In genomic region chr1:34842389-34842861, GRCm38 (mm10) we compare ENCODE assay signal across 8 mouse cellular contexts. TPM values are rescaled to one million over a fixed set of nuclear protein-coding genes. Genes with fewer than 3 reads are reported as not detected.
DNase-seq lines count a peak whose midpoint lies in the region; ATAC-seq and TF ChIP-seq lines count a peak whose summit lies in the region.

No protein-coding gene starts in this region.

- H3K4me1 ChIP-seq in lung, adult 2 months (ENCODE audit: control insufficient read depth, insufficient read depth, low read length) = peaks cover 26% of the 10 kb centered on the region
- H3K4me1 ChIP-seq in hindbrain, embryonic 15.5 days (replicated peaks) = peaks cover 42% of the 10 kb centered on the region
- peaks cover 30% of the 10 kb centered on the region for H3K4me1 ChIP-seq in liver, embryonic 16.5 days (ENCODE audit: control insufficient read depth, low read depth, low read length)
- H3K4me1 ChIP-seq in neural tube, embryonic 14.5 days (ENCODE audit: control insufficient read depth, insufficient read depth, low read length) = peaks cover 23% of the 10 kb centered on the region

- no peak for TF ChIP-seq CTCF in lung, adult 2 months (IDR thresholded peaks at IDR 0.05; ENCODE audit: insufficient read depth, low read length)

- no peaks in the 10 kb centered on the region for H3K9me3 ChIP-seq in hindbrain, embryonic 15.5 days
- no peaks in the 10 kb centered on the region for H3K9me3 ChIP-seq in liver, embryonic 16.5 days (replicated peaks; ENCODE audit: control insufficient read depth, low read length)
- H3K9me3 ChIP-seq in neural tube, embryonic 14.5 days (ENCODE audit: control insufficient read depth, low read length) = no peaks in the 10 kb centered on the region

- peak overlapping the region; percentile 97 for H3K4me3 ChIP-seq in lung, adult 2 months (replicated peaks; ENCODE audit: extremely low read depth, low read depth, low read length)
- H3K4me3 ChIP-seq in hindbrain, embryonic 15.5 days = peak overlapping the region; percentile 65
- H3K4me3 ChIP-seq in liver, embryonic 16.5 days (ENCODE audit: low read depth, low read length) = peak overlapping the region; percentile 74
- peak overlapping the region; percentile 72 for H3K4me3 ChIP-seq in neural tube, embryonic 14.5 days (ENCODE audit: low read depth, low read length)

- no peak for DNase-seq in lung, adult 2 months
- DNase-seq in lung, postnatal 25 days (ENCODE audit: low spot score) = no peak
- peak; percentile 61 to 80 for DNase-seq in adrenal gland, postnatal 36 days
- DNase-seq in layer of hippocampus, adult 8-10 months (ENCODE audit: low spot score in 2 of 2) = no peak

- H3K27ac ChIP-seq in hindbrain, embryonic 15.5 days (replicated peaks) = peak overlapping the region; percentile 100
- peak overlapping the region; percentile 84 for H3K27ac ChIP-seq in liver, embryonic 16.5 days (ENCODE audit: low read length)
- peak overlapping the region; percentile 95 for H3K27ac ChIP-seq in neural tube, embryonic 14.5 days (ENCODE audit: low read depth, low read length)

- under 1% methylated on average over 47 of the region's 51 CpGs for WGBS in lung, adult 2 months
- under 1% methylated on average over 42 of the region's 51 CpGs for WGBS in hindbrain, embryonic 15.5 days
- under 1% methylated on average over 27 of the region's 51 CpGs for WGBS in liver, embryonic 16.5 days (ENCODE audit: insufficient replicate concordance)
- 1% methylated on average over 36 of the region's 51 CpGs for WGBS in neural tube, embryonic 14.5 days

- peak overlapping the region; percentile 79 for H3K4me2 ChIP-seq in hindbrain, embryonic 15.5 days
- peak overlapping the region; percentile 71 for H3K4me2 ChIP-seq in liver, embryonic 16.5 days (ENCODE audit: low read depth, low read length)
- H3K4me2 ChIP-seq in neural tube, embryonic 14.5 days (ENCODE audit: low read depth, low read length) = peak overlapping the region; percentile 87

- H3K9ac ChIP-seq in hindbrain, embryonic 15.5 days = peak overlapping the region; percentile 73
- peak overlapping the region; percentile 87 for H3K9ac ChIP-seq in liver, embryonic 16.5 days (ENCODE audit: low read depth, low read length)
- H3K9ac ChIP-seq in neural tube, embryonic 14.5 days (replicated peaks; ENCODE audit: low read depth, low read length) = peak overlapping the region; percentile 88

- no peaks in the 10 kb centered on the region for H3K36me3 ChIP-seq in hindbrain, embryonic 15.5 days
- H3K36me3 ChIP-seq in liver, embryonic 16.5 days (ENCODE audit: control insufficient read depth, insufficient read depth) = no peaks in the 10 kb centered on the region
- H3K36me3 ChIP-seq in neural tube, embryonic 14.5 days (ENCODE audit: control insufficient read depth, insufficient read depth, low read length) = no peaks in the 10 kb centered on the region

- H3K27me3 ChIP-seq in hindbrain, embryonic 15.5 days = no peaks in the 10 kb centered on the region
- H3K27me3 ChIP-seq in liver, embryonic 16.5 days (ENCODE audit: control insufficient read depth, insufficient read depth, low read depth, low read length) = no peaks in the 10 kb centered on the region
- no peaks in the 10 kb centered on the region for H3K27me3 ChIP-seq in neural tube, embryonic 14.5 days (ENCODE audit: control insufficient read depth, insufficient read depth, low read length)

- peak; percentile 15; the same call in 1 of the 2 replicates for TF ChIP-seq POLR2A in lung, adult 2 months (IDR thresholded peaks at IDR 0.05; ENCODE audit: borderline replicate concordance, extremely low read depth, low read depth, low read length)

- peak; percentile 55; the same call in 1 of the 2 replicates for ATAC-seq in erythroid progenitor cell, adult 5-6 weeks (replicated peaks; ENCODE audit: low FRiP score, poor library complexity, severe bottlenecking)
- peak; percentile 85 for ATAC-seq in hindbrain, embryonic 15.5 days (ENCODE audit: low FRiP score, low read depth)
- ATAC-seq in liver, embryonic 16.5 days (ENCODE audit: low read depth) = peak; percentile 84
- peak; percentile 87 for ATAC-seq in neural tube, embryonic 14.5 days (ENCODE audit: low read depth)

RNA-seq across cellular contexts. Expression of gene Fam168b, which starts 0.4 kb away (rescaled TPM):
- 361 and 389 TPM in 2 replicates for polyA plus RNA-seq in lung, adult 2 months (2012; rRNA removed)
- total RNA-seq in adrenal gland, postnatal 36 days (2021) = 100 to 1,000 TPM; 133 to 149 TPM
- total RNA-seq in erythroid progenitor cell, adult 5-6 weeks (2015; ENCODE audit: low replicate concordance) = 13.0 and 22.7 TPM in 2 replicates
- 21.2 and 33.5 TPM in 2 replicates for total RNA-seq in erythroid progenitor cell, adult 5-6 weeks (2017; ENCODE audit: low replicate concordance)
- polyA plus RNA-seq in hindbrain, embryonic 15.5 days (2015; fragmentation: Nextera tagmentation; extraction: Ambion mirVana) = 133 and 142 TPM in 2 replicates
- polyA plus RNA-seq in liver, embryonic 16.5 days (2015; fragmentation: Nextera tagmentation; extraction: Ambion mirVana) = 12.7 and 13.5 TPM in 2 replicates
- 90.5 and 136 TPM in 2 replicates for polyA plus RNA-seq in neural tube, embryonic 14.5 days (2014; fragmentation: Nextera tagmentation; extraction: Ambion mirVana)
- total RNA-seq in layer of hippocampus, adult 8-10 months (2022) = 100 to 1,000 TPM; 182 to 227 (median 212) TPM

RNA-seq across cellular contexts. Expression of gene Plekhb2, which starts 7.4 kb away (rescaled TPM):
- polyA plus RNA-seq in lung, adult 2 months (2012; rRNA removed) = 59.4 and 77.5 TPM in 2 replicates
- total RNA-seq in adrenal gland, postnatal 36 days (2021) = 100 to 1,000 TPM; 185 to 193 TPM
- total RNA-seq in erythroid progenitor cell, adult 5-6 weeks (2015; ENCODE audit: low replicate concordance) = 8.0 and 26.7 TPM in 2 replicates
- total RNA-seq in erythroid progenitor cell, adult 5-6 weeks (2017; ENCODE audit: low replicate concordance) = 2.5 and 2.7 TPM in 2 replicates
- 75.3 and 79.5 TPM in 2 replicates for polyA plus RNA-seq in hindbrain, embryonic 15.5 days (2015; fragmentation: Nextera tagmentation; extraction: Ambion mirVana)
- 9.1 and 10.6 TPM in 2 replicates for polyA plus RNA-seq in liver, embryonic 16.5 days (2015; fragmentation: Nextera tagmentation; extraction: Ambion mirVana)
- 76.8 and 80.6 TPM in 2 replicates for polyA plus RNA-seq in neural tube, embryonic 14.5 days (2014; fragmentation: Nextera tagmentation; extraction: Ambion mirVana)
- total RNA-seq in layer of hippocampus, adult 8-10 months (2022) = 100 to 1,000 TPM; 202 to 222 (median 211) TPM

Comparison
In these comparisons a context has a peak if more than half of its experiments do, and no peak if none do; other contexts are left out.
1. DNase-seq: peak in adrenal gland, postnatal 36 days (2 of 2); none in lung, adult 2 months (single experiment), lung, postnatal 25 days (single experiment) and layer of hippocampus, adult 8-10 months (0 of 2).
2. Peak in every context shown above with its lines, with median percentiles within 50 percentile points of each other: H3K4me3 ChIP-seq, ATAC-seq, H3K27ac ChIP-seq, H3K4me2 ChIP-seq and H3K9ac ChIP-seq.